Mouse (Mus musculus) G1E (cell line): ENCODE results near the gene Tchp. TPM values are rescaled to one million over a fixed set of nuclear protein-coding genes. Genes with fewer than 3 reads are reported as not detected.

Experiments
- ATAC-seq: 2 replicates; pipeline ENCODE4 v1.8.0; 2016; ENCODE audit warnings: mild to moderate bottlenecking; ENCODE audit not compliant: insufficient number of reproducible peaks, poor library complexity, low FRiP score, severe bottlenecking; ENCODE audit errors: extremely low read depth
- DNase-seq: peaks from one replicate; pipeline ENCODE4 v3.0.0; 2012; ENCODE audit warnings: low spot score
- H3K27me3 ChIP-seq: 2 replicates; pipeline ENCODE4 v1.6.1; 2012; ENCODE audit warnings: mild to moderate bottlenecking, low read length, inconsistent platforms; ENCODE audit not compliant: insufficient read depth
- H3K36me3 ChIP-seq: replicated peaks from 2 replicates; pipeline ENCODE3; 2012; ENCODE audit warnings: mild to moderate bottlenecking, inconsistent platforms
- H3K4me1 ChIP-seq: 2 replicates; pipeline ENCODE4 v1.6.1; 2012; ENCODE audit warnings: low read depth, low read length, inconsistent platforms, mixed read lengths; ENCODE audit not compliant: insufficient read depth
- H3K4me3 ChIP-seq: 2 replicates; pipeline ENCODE4 v1.5.1; 2012; ENCODE audit warnings: low read depth, mild to moderate bottlenecking, inconsistent platforms, low read length, moderate library complexity, mixed read lengths
- H3K9me3 ChIP-seq: replicated peaks from 2 replicates; pipeline ENCODE4 v1.6.1; 2012; ENCODE audit warnings: inconsistent platforms
- CTCF ChIP-seq: IDR thresholded peaks from 2 replicates; pipeline ENCODE4 v1.5.1; 2012; ENCODE audit warnings: low read depth, low read length, inconsistent platforms, mixed read lengths
- GATA1 ChIP-seq: IDR thresholded peaks from 2 replicates; pipeline ENCODE4 v1.6.1; 2012; ENCODE audit warnings: borderline replicate concordance, low read length, inconsistent platforms, mixed read lengths
- GATA2 ChIP-seq: IDR thresholded peaks from 2 replicates; pipeline ENCODE4 v1.6.1; 2012; ENCODE audit warnings: low read depth, low read length, inconsistent platforms, borderline replicate concordance
- POLR2AphosphoS5 ChIP-seq: IDR thresholded peaks from 2 replicates; pipeline ENCODE4 v1.6.1; 2012; ENCODE audit warnings: low read depth, low read length, inconsistent platforms; ENCODE audit not compliant: insufficient replicate concordance
- TAL1 ChIP-seq: conservative IDR thresholded peaks from 2 replicates; pipeline ENCODE4 v1.6.1; 2012; ENCODE audit warnings: low read depth, low read length, inconsistent platforms, mixed read lengths
- polyA plus RNA-seq: library from polyadenylated mRNA; stranded (reverse); fragments of >175 nt; gene quantifications from 2 replicates; pipeline ENCODE4 v1.2.3, GENCODE M21; 2012
- total RNA-seq, 2 experiments: library from RNA; stranded (forward) in 1 of 2; stranded (reverse) in 1 of 2; fragments of 200-1000 nt in 1 of 2; fragments of >200 nt in 1 of 2; fragmentation: Nextera tagmentation in 1 of 2; gene quantifications; 2 replicates each; pipeline ENCODE4 v1.2.3; 2014 to 2017

Tchp gene
- 5.3 and 11.4 TPM in 2 replicates for total RNA-seq (2014; fragmentation: Nextera tagmentation)
- 11.6 and 11.9 TPM in 2 replicates for total RNA-seq (2017)
- 20.1 and 23.0 TPM in 2 replicates for polyA plus RNA-seq

GRCm38 (mm10) chr5:114707265-114708068 lies at the start of gene Tchp:
Gene Tchp, plus strand, starts transcription at chr5:114707760.
- peak within 1 kb of the TSS; percentile 94 for H3K4me3 ChIP-seq
- TF ChIP-seq CTCF (peak; percentile 29; the same call in 1 of the 2 replicates), POLR2AphosphoS5 (no peak)
- DNase-seq, result peak; percentile 89
- ATAC-seq, result peak; percentile 75
- H3K27me3 ChIP-seq, result peaks cover 34% of the 10 kb centered on the region
- peaks cover 39% of the 10 kb centered on the region for H3K36me3 ChIP-seq
- H3K9me3 ChIP-seq, result no peaks in the 10 kb centered on the region
- peaks cover 23% of the 10 kb centered on the region for H3K4me1 ChIP-seq

- H3K9me3 ChIP-seq, result no peaks in the 10 kb centered on the region
- ATAC-seq, result no peak
- peaks cover 65% of the 10 kb centered on the region for H3K27me3 ChIP-seq
- TF ChIP-seq TAL1, result no peak
- no peak for TF ChIP-seq GATA1
- no peak for TF ChIP-seq GATA2
- no peak for TF ChIP-seq POLR2AphosphoS5
- no peak for TF ChIP-seq CTCF
- DNase-seq, result no peak
- no peak within 1 kb of the TSS for H3K4me3 ChIP-seq
- H3K36me3 ChIP-seq, result no peaks in the 10 kb centered on the region
- peaks cover 7% of the 10 kb centered on the region; the same call in 1 of the 2 replicates for H3K4me1 ChIP-seq
These were observed 49.3 kb upstream of the Tchp start, which contains the start of gene Trpv4 for GRCm38 (mm10) chr5:114658255-114658654. Gene Trpv4, minus strand, starts transcription at chr5:114658421.

DNA sequence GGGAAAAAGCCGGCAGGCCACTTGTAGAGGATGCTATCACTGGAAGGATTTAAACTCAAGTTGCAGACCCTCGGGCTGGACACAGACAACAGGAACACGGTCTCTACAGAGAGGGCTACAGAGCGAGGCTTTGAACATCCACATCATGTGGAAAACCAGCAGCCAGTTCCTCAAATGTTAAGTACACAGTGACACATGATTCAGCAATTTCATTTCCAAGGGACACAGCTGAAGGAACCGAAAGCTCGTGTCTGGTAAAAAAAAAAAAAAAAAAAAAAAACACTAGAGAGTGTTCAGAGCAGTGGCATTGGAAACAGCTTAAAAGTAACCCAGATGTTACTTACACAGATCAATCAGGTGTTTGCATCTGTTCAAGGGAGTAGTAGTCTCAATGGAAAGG lies 46.5 kb upstream of the Tchp start:
- no peak for ATAC-seq
- DNase-seq, result no peak
- Histone ChIP-seq H3K36me3 (no peaks in the 10 kb centered on the region), H3K4me3 (no peak overlapping the region), H3K27me3 (peaks cover 49% of the 10 kb centered on the region), H3K9me3 (no peaks in the 10 kb centered on the region), H3K4me1 (peaks cover 16% of the 10 kb centered on the region)
- TF ChIP-seq GATA2 (no peak), GATA1 (no peak), TAL1 (no peak), POLR2AphosphoS5 (no peak), CTCF (no peak)

DNA sequence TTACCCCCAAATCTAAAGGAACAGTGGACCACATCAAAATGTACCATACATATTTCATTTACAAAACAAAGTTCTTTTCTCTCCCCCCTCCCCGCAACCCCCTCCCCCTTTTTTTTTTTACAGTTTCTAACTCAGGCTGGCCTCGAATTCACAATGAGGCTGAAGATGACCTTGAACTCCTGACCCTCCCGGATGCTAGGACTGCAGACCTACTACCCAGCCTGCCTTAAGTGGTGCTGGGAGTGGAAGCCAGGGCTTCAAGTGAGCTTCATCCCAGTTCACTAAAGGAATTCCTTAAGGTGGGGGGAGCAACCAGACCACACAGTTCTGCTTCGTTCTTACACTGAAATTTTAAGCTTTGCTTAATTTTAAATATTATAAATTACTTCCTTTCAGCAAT lies 43.4 kb upstream of the Tchp start:
- TF ChIP-seq POLR2AphosphoS5, result no peak
- TF ChIP-seq TAL1, result no peak
- no peak for TF ChIP-seq GATA1
- peaks cover 4% of the 10 kb centered on the region for H3K36me3 ChIP-seq
- ATAC-seq (no peak), DNase-seq (no peak)
- peaks cover 29% of the 10 kb centered on the region for H3K4me1 ChIP-seq
- H3K27me3 ChIP-seq, result peaks cover 30% of the 10 kb centered on the region
- H3K4me3 ChIP-seq, result no peak overlapping the region
- no peaks in the 10 kb centered on the region for H3K9me3 ChIP-seq

GRCm38 (mm10) chr5:114664750-114665149 lies 42.8 kb upstream of the Tchp start:
- peaks cover 29% of the 10 kb centered on the region for H3K4me1 ChIP-seq
- TF ChIP-seq GATA1 (no peak), GATA2 (no peak), CTCF (no peak), POLR2AphosphoS5 (no peak), TAL1 (no peak)

GRCm38 (mm10) chr5:114666659-114667058 lies 40.9 kb upstream of the Tchp start:
- no peak for DNase-seq
- peaks cover 13% of the 10 kb centered on the region for H3K27me3 ChIP-seq
- H3K36me3 ChIP-seq, result peaks cover 18% of the 10 kb centered on the region
- peaks cover 22% of the 10 kb centered on the region for H3K4me1 ChIP-seq
- ATAC-seq, result no peak
- TF ChIP-seq POLR2AphosphoS5, result no peak
- TF ChIP-seq GATA1, result no peak
- TF ChIP-seq CTCF, result no peak
- TF ChIP-seq GATA2, result no peak
- no peak for TF ChIP-seq TAL1
- no peak overlapping the region for H3K4me3 ChIP-seq
- H3K9me3 ChIP-seq, result no peaks in the 10 kb centered on the region

More at GRCm38 (mm10) chr5:114664750-114665149, 42.8 kb upstream of the Tchp start:
- Histone ChIP-seq H3K27me3 (peaks cover 24% of the 10 kb centered on the region), H3K4me3 (no peak overlapping the region), H3K36me3 (peaks cover 8% of the 10 kb centered on the region), H3K9me3 (no peaks in the 10 kb centered on the region)
- DNase-seq, result no peak
- no peak for ATAC-seq
